Mouse (Mus musculus) layer of hippocampus, postnatal 36 days (tissue): ENCODE data around the gene Gm21970. TPM values are rescaled to one million over a fixed set of nuclear protein-coding genes. Genes with fewer than 3 reads are reported as not detected.

Experiments
- DNase-seq, 2 experiments: peaks; one replicate each; pipeline ENCODE4 v3.0.0; 2022
- total RNA-seq, 2 experiments: library from RNA; stranded (reverse); gene quantifications; 2 replicates each; pipeline ENCODE4 v1.2.3; 2021

The Gm21970 gene
- total RNA-seq, 2 experiments from 2014 or later, result not detected

DNA sequence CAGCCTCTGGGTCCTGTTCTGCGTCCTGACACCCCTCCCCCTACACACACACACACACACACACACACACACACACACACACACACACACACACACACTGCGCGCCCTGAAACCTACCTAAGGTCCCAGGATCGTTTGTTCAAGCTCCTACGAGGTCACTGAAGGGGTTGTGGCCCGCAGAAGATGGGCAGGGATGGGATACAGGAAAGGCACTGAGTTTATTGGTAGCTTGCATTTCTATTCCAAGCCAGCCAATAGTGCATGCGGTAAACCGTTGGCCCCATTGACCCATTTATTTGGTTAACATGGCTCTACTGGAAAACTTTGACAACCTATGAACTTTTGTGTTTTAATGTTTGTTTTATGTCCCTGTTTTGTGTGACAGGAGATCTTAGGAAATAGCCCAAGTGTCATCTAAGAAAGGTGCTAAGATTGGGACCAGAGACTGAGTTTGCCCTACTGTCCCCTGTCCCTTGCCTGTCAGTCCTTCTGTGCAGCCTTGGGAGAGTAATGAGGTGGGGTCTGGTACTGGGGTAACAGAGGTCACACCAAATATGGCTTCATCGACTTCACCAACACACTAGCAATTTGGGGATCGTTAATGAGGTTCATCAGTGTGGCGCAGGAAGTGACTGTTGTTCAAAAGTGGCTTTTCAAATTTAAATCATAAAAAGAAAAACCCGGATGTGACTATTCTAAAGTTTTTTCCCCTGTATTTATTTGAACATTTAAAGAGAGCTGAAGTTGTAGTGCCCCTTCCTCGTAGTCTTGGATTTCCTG, 17.9 kb upstream of the Gm21970 start:
- no peak for DNase-seq

DNA sequence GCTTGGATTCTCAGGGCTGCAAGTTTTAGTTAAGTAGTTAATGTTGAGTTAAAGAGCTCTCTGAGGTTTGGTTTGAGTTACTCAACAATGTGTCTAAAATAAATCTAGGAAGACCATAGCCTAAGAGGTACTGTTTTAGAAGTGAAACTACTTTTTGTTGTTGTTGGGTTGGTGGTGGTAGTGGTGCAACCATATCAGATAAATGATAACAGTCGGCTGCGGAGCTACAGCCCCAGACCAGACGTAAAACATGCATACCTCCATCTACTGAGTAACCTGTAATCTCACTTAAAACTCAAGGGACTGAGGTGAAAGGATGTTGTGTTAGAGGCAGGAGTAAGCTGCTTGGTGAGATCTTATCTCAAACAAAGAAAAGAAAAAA, 17.3 kb upstream of the Gm21970 start:
- no peak for DNase-seq

DNA sequence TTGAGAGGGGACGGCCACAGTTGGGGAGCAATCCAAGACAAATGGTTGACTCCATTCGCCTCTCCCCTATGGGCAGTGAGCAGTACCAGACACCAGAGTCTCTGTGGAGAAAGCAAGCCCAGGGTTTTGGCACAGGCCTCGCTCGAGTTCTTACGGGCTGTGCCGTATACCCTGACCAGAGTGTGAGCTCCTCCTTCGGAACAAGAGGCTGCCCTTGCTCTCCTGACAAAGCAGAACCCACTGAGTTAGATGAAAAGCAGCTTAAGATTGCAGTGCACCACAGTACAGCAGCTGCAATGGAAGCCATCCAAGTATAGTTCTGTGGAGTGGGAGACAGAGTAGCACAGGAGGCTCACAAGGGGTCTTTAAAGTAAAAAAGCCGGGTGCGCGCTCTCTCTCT, 14.8 kb upstream of the Gm21970 start:
- DNase-seq, result no peak

DNA sequence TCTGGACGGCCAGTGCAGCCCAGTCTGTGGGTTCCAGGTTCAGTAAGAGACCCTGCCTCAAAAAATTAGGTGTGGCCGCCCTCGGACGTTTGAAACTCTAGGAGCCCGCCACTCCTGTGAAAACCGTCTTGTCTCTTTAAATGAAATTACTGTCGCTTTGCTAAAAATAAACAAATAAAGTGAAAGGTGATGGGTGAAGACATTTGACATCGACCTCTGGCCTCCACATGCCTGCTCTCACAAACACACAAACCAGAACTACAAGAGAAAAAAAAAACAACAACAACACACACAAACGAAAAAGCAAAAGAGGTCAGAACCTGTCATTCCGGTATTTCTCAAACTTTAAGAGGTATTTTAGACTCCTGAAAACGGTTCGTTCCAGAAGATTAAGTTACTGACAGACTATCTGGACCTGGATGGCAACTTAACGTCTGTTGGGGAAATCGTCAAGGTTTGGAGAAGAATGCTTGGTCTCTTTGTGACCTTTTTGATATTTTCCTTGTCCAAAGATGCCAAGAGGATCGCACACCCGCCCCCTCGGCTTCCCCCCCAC, 13.0 kb upstream of the Gm21970 start:
- no peak for DNase-seq

DNA sequence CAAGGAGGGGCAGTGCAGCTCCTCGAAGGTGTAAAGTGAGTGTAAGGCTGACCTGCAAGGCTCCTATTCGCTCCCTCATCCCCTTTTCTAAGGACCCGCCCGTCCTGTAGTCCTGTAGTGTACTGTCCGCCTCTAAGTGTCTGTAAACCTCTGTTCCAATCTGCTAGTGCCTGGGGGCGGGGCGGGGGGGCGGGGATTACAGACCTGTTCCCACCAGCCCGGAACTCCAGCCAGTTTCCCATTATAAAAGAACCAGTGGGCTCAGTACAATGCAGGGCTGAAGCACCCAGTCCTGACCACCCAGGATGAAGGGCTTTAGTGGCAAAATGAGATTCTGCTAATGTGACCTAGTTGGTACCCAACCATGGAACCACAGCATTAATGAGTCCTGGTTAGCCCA, 12.5 kb upstream of the Gm21970 start:
- DNase-seq, result no peak

DNA sequence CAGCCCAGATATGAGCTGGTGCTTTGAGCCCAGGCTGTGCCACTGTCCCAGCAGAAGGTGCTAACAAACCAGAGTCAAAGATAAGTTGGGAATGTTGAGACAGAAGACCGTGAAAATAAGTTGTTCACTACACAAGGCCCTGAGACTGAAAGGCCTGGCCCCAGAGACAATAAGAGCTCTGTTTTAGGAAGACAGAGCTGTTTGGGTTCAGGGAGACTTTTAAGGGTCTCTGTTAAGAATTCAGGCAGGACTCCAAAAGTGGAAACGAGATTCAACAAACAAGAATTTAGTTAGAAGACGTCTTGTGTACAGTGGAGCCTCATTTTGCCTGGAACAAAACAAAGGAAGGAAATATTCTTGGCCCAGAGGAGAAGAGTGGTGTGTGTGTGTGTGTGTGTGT, 12.1 kb upstream of the Gm21970 start:
- no peak for DNase-seq

DNA sequence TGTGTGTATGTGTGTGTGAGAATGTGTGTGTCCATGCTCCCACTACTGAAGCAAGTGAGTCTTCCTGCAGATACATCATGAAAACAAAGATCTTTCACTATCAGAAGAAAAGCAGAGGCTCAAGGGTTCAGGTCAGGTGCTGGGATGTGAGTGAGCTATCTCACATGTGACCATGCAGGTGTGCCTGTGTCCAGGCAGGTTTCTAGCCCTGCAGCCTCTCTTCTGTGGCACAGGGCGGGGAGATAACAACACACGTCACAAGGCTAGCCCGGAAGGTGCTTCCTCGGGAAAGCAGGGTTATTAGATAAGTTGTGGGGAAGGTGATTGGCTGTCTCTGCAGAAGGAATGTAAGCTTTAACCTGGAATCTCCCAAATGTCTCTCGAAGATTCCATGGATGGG, 11.4 kb upstream of the Gm21970 start:
- no peak for DNase-seq

DNA sequence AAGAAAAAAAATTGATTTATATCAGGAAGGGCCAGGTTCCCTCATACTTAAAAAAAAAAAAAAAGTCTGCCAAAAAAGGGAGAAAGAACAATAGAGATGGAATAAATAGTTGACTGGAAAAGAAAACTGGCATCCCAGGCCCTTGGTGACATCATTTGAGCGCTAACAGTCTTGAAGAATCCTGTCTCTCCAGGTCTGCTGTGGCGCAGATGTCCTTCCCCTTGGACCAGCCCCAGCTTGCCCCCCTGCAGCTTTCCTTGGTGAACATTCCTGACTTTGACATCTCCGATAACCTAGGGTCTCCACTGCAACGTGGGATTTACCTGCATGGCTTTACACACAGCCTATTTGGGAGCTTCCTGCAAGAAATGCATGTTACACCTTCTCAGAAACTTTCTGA, 9.9 kb upstream of the Gm21970 start:
- no peak for DNase-seq

DNA sequence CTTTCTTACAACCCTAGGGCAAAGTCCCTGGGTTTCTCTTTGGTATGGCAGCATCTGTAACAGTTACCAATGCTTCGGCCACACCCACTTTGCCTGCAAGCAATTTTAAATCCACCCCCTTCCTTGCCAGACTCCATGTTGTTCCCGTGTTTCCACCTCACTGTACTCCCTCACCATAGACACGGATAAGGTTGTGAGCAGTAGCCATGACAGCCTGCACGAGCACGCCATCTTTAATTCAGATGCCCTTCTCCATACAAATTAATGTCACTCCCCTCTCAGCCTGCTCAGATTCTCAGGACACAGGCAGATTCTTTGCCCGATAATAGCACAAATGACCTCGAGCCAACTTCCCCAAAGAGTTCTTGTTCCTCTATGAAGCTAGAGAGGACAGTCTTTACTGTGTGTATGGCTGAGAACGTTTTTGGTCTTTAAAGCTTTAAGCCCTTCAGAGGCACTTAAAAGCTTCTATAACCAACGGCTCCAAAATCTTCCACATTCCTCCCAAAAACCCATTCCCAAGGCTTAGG, 9.2 kb upstream of the Gm21970 start:
- DNase-seq, result no peak

DNA sequence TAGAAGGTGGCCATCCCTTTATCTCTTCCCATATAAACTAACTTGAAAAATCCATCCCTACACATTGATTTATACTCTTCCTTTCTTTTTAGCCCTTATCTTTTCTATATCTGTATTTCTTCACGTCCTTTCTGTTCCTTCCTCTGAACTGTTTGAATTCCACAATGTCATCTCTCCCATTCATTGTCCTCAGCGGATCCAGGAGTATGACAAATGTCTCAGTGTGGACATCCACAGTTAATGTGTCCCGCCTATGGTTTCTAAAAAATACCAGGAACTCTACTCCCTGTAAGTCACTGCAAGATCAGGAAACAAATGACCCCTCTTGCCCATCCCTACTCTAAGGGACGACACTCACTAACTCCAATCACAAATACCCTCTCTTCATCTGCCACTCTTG, 7.3 kb upstream of the Gm21970 start:
- no peak for DNase-seq

DNA sequence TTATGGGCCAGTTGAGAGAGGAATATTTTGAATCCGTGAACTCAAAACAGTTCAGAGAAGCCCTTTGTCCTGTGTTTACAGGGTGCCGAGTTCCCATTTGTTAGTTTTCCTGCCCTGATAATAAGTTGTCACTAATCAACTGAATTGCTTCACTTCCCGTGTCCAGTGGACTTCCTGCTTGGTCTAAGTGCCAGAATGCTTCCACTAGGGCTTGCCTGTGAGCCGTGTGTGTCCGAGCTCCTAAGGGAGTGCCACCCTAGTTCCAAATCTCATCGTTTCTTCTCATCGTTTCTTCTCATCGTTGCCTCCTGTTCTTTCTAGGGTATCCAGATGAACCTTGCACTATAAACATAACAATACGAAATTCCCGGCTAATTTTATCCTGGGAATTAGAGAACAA, 5.9 kb upstream of the Gm21970 start:
- no peak for DNase-seq

DNA sequence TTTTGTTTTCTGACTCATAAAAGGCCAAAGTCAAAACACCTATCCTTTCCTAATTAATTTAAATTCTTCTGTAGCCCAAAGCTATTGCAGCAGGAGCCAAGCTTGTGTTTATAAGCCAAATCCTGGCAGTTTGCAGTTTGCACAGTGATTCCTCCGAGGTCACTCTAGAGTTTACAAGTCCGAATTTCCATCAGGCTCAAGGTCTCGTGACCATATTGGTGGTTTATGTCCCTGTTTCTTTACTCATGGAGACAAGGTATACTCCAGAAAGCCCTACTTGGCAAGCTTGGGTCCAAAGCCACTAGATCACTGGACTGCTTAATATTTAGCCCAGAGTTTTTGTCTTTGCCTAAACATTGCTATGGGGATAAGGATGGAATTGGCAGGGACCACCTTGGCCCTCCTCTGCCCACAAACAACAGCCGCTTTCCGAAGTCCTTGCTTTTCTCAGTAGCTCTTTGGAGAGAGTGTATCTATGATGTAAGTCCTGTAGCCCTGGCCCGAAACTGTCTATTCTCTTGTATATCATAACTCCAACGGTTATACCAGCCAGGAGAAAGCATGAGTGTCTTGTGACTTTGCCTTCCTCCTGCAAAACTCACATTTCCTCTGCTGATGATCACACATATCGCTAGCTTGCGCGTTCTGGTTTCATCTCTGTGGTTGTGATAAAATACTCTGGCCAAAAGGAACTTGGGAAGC, 5.0 kb upstream of the Gm21970 start:
- DNase-seq, result no peak

DNA sequence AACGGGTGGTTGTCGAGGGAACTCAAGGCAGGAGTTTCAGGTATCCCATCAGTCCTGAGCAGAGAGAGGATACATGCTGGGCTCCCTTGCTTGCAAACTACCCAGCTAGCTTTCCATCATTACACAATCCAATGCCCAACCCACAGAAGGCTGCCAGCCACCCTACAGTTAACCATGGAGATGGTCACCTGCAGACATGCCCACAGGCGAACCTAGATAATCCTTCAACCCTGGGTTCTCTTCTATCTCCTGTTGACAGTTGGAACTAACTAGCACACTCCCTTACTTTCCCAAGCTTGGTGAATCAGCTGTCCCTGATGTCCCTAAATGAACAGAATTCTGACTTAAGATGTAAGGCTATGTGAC, 4.4 kb upstream of the Gm21970 start:
- no peak for DNase-seq

DNA sequence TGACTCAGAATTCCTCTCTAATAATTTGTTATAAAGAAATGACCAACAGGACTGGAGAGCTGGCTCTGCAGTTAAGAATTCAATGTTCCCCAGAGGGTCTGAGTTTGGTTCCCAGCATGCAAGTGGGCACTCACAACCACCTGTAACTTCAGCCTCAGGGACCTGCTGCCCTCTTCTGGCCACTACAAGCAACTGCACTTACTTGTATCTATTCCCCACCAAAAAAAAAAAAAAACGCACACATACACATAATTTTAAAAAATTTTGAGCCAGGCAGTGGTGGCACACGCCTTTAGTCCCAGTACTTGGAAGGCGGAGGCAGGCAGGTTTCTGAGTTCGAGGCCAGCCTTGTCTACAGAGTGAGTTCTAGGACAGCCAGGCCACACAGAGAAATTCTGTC, 1.4 kb upstream of the Gm21970 start:
- no peak for DNase-seq

DNA sequence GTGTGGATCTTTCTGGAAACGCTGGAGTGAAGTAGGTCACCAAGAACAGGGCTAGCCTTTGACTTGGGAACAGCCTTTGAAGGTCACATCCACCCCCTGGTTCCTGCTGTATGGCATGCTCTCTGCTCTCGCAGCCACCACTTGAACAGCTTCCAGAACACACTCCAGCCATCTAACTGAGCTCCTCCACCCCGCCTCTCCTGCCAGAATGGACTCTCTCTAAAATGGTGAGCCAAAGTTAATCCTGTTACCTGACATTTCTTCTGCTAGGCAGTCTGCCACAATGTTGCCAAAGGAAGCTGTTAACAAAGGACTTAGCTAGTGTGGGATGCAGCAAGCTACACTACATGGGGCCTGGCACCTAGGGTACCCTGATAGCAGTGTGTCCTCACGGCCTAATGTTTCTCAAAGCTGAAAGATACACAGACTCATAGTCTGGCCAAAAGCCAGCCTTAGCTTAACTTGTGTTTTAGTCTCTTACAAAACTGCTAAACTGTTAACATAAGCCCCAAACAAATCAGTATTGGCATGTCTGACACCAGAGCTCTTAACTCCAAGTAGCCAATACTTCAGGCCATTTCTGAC, 3.4 kb downstream of the Gm21970 start:
- no peak for DNase-seq

DNA sequence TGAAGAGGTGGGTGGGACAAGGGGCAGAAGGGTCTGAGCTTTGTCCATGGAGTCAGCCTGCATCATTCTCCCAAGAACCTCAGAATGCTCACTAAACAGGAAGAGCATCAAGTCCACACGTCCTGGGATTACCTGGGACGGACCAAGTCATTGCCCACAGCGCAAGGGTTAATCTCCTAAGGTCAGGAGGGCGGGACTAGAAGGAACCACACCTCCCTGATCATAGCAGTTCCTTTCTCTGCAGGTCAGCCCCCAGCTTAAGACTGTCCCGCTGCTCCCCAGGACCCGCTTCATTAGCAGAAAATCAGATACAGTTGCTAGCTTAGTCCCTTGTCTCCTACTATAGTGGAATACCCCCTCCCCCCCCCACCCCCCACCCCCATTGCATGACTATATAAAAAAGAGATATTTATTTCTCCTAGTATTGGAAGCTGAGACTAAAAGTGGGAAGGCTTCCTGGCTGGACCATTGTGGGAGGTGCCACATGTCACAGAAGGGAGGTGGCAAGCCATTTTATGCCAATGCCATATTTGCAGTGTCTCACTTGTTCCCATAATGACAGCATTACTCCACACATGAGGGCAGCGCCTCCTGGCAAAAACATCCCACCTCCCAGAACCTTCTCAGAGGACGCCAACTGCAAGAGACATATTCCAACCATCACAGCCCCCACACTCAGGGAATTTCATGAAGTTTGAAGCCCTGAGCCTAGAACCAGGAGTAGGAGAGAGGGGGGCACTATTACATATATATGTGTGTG, 4.3 kb downstream of the Gm21970 start:
- peak; percentile 27 to 35 for DNase-seq

DNA sequence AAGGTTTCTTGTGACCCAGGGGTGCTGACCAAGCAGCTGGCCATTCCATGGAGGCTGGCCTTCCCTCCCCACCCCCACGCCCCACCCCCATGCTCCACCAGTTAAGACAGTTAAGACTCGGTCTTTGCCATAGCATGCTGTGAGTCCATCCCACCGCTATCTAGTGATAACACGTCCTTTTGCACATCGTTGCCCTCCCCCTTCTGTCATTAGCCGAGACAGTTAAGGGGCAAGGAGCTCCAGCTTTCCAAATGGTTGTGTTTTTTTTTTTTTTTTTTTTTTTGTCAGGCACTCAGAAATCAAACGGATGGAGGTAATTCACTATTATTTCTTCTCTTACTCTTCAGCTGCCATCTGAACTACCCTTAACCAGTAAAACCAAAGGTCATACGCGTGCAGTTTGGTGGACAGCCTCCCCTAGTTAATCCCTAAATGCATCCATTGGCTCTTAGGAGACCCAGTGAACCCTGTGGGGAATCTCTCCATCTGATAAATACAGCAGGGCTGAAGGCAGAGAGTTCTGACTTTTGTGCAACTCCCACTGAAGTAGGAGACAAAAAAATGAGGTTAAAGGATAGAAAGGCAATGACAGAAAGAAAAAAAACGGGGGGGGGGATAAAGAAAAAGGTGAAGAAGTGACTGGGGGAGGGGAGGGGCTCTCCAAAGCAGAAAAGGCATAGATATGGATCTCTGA, 5.5 kb downstream of the Gm21970 start:
- DNase-seq, result no peak

DNA sequence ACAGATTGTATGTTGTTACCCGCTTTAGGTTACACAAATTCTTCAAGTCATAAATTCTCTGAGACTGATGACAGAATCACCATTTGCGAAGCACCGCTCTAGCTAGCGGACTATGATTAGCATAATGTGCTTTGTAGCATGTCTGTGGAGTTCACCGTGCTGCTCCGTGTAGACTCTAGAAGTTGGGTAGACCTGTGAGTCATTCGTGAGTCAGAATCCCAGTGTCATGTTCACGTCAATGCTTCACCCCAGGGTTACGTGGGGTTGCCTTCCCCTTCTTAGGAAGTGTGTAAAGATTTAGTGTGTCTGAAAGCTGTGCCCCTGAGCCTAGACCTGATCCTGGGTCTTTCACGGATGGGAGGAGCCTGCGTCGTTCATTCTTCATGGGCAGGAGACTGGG, 6.5 kb downstream of the Gm21970 start:
- no peak for DNase-seq

DNA sequence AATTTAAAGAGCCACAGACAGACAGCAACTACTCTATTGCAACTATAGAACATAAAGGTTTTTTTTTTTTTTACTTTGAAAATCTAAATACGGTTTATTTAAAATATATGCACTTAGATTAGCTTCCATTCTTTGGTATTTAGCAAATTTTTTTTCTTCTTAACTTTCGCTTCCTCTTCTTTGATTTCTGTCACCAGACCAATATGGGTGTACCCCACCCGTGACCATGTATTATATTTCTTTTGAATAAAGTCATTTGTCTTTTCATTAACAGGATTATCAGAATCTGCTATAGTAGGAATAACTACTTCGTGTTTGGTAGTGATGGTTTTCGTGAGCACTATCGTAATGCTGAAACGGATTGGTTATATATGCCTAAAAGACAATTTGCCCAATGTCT, 7.4 kb downstream of the Gm21970 start:
- no peak for DNase-seq

DNA sequence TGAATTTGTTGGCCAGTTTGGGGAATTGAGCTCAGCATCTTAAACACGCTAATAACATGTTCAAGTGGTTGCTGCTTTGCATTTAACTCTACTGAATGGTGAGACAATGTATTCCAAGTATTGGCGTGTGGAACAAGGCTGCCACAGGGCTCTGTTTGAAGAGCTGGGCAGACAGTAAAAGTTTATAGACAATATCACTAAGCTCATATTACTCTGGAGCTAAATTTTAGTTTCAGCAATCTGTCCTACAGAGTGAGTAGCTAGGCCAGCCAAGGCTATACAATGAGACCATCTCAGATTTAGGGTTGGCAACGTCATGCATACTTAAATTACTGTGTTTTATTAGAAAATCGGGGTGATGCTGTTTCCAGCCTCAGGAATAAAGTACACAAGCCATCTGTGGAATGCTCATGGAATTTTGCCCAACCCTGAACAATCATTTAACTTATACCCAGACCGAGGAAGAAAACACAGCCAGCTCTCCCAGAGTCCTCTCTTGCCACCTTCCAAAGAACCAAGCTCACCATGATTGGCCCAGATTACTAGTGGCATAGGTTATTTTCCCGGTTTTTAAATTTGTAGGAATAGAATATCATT, 10.1 kb downstream of the Gm21970 start:
- no peak for DNase-seq

DNA sequence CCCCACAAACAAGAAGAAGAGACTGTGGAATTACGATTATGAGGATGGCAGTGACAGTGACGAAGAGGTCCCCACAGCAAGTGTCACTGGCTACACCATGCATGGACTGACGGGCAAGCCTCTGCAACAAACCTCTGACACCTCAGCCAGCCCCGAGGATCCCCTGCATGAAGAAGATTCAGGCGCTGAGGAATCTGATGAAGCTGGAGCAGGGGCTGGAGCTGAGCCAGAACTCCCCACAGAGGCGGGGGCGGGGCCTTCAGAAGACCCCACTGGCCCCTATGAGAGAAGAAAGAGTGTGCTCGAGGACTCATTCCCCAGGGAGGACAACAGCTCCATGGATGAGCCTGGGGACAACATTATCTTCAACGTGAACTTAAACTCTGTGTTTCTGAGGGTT, 12.3 kb downstream of the Gm21970 start:
- DNase-seq, result no peak

DNA sequence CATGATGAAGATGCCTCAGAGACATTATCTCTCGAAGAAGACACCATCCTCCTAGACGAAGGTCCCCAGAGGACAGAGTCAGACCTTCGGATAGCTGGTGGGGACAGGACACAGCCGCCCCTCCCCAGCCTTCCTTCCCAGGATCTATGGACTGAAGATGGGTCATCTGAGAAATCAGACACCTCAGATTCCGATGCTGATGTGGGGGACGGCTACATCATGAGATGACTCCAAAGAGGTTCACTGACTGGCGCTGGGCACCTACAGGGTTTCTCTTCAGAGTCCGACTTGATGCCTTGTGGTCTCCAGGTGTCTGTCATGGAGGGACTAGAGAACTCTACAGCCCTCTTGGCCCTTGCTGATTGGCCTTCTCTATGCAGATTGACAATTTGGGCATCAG, 12.7 kb downstream of the Gm21970 start:
- DNase-seq, result no peak
